In genomic region chr12:79781788-79782187, GRCm38 (mm10) we compare ENCODE assay signal across 21 mouse cellular contexts.
A peak's percentile ranks its signal among the peaks of the same experiment; 100 is the strongest.
DNase-seq lines count a peak whose midpoint lies in the region; ATAC-seq and TF ChIP-seq lines count a peak whose summit lies in the region.
"Had no signal": no experiment of that assay in that cellular context is flagged by ENCODE, and none has a peak within 500 bp of the region (broad histone marks: within the 10 kb centered on the region; RNA-seq: fewer than 3 reads in every experiment).

No protein-coding gene starts in this region.

- ATAC-seq in hindbrain, postnatal 0 days = no peak
- ATAC-seq in hindbrain, embryonic 16.5 days = no peak
- ATAC-seq in liver, embryonic 14.5 days (ENCODE audit: insufficient read depth) = no peak
- ATAC-seq: forebrain, embryonic 14.5 days had no signal

- 0 out of 2 replicates have a peak, but pooled peaks cover 3% of the 10 kb centered on the region for H3K9me3 ChIP-seq in hindbrain, postnatal 0 days (ENCODE audit: low read length)
- H3K9me3 ChIP-seq in hindbrain, embryonic 16.5 days (ENCODE audit: control insufficient read depth, low read length) = no peaks in the 10 kb centered on the region
- no peaks in the 10 kb centered on the region; the same call in 1 of the 2 replicates for H3K9me3 ChIP-seq in liver, embryonic 14.5 days (ENCODE audit: control insufficient read depth, low read length)
- peaks cover 17% of the 10 kb centered on the region for H3K9me3 ChIP-seq in E14TG2a.4 (ENCODE audit: low read length)
- H3K9me3 ChIP-seq: liver, embryonic 15.5 days had no signal

- no peak overlapping the region for H3K27ac ChIP-seq in hindbrain, postnatal 0 days
- H3K27ac ChIP-seq in hindbrain, embryonic 16.5 days (ENCODE audit: low read depth, low read length) = no peak overlapping the region
- H3K27ac ChIP-seq in liver, embryonic 14.5 days = no peak overlapping the region
- no peak overlapping the region for H3K27ac ChIP-seq in bone marrow, adult 2 months (ENCODE audit: control insufficient read depth, insufficient read depth, low read depth, low read length, poor library complexity)
- H3K27ac ChIP-seq: hindbrain, embryonic 12.5 days; limb, embryonic 10.5 days; liver, embryonic 15.5 days; neural tube, embryonic 12.5 days had no signal

- H3K36me3 ChIP-seq in hindbrain, postnatal 0 days (ENCODE audit: insufficient read depth, low read length) = no peaks in the 10 kb centered on the region
- H3K36me3 ChIP-seq in hindbrain, embryonic 16.5 days (ENCODE audit: control insufficient read depth, insufficient read depth, low read length) = no peaks in the 10 kb centered on the region
- H3K36me3 ChIP-seq in liver, embryonic 14.5 days (replicated peaks; ENCODE audit: control insufficient read depth, insufficient read depth, low read depth) = no peaks in the 10 kb centered on the region
- no peaks in the 10 kb centered on the region for H3K36me3 ChIP-seq in E14TG2a.4 (ENCODE audit: insufficient read depth, low read length)
- H3K36me3 ChIP-seq: embryonic facial prominence, embryonic 12.5 days; hindbrain, embryonic 12.5 days; liver, embryonic 15.5 days; neural tube, embryonic 12.5 days had no signal

- no peak for TF ChIP-seq POLR2A in bone marrow, adult 2 months (IDR thresholded peaks at IDR 0.05; ENCODE audit: borderline replicate concordance, control insufficient read depth, low read depth, low read length)

- no peaks in the 10 kb centered on the region for H3K4me1 ChIP-seq in hindbrain, postnatal 0 days (ENCODE audit: insufficient read depth, low read length)
- no peaks in the 10 kb centered on the region for H3K4me1 ChIP-seq in hindbrain, embryonic 16.5 days (ENCODE audit: control insufficient read depth, insufficient read depth, low read depth, low read length)
- no peaks in the 10 kb centered on the region for H3K4me1 ChIP-seq in liver, embryonic 14.5 days (replicated peaks; ENCODE audit: control insufficient read depth in 2 of 2, insufficient read depth in 2 of 2, low read length in 1 of 2)
- H3K4me1 ChIP-seq in E14TG2a.4 (replicated peaks; ENCODE audit: low read depth, low read length) = no peaks in the 10 kb centered on the region
- no peaks in the 10 kb centered on the region for H3K4me1 ChIP-seq in bone marrow, adult 2 months (ENCODE audit: control insufficient read depth, insufficient read depth, low read length)
- H3K4me1 ChIP-seq: liver, embryonic 15.5 days; neural tube, embryonic 12.5 days had no signal

- no peak for DNase-seq in hindbrain, postnatal 0 days (ENCODE audit: low spot score)
- no peak for DNase-seq in liver, embryonic 14.5 days (ENCODE audit: low read depth in 3 of 3, low spot score in 3 of 3)
- DNase-seq in liver = no peak
- no peak for DNase-seq in frontal cortex, postnatal 36 days (ENCODE audit: low spot score in 2 of 2)
- DNase-seq in cerebellum, postnatal 10 days = no peak
- DNase-seq: cerebellum, adult 9-10 months; gastrocnemius, postnatal 36 days; heart, postnatal 14 days; lung, postnatal 36 days; right cerebral cortex, adult 18-20 months; thymus, postnatal 25 days had no signal

- no peak for TF ChIP-seq EP300 in liver, embryonic 14.5 days (IDR thresholded peaks at IDR 0.05; ENCODE audit: low read depth)

- WGBS in hindbrain, postnatal 0 days = 84% methylated on average over 5 of the region's 5 CpGs
- whole genome bisulfite sequencing in hindbrain, embryonic 16.5 days = 87% methylated on average over 5 of the region's 5 CpGs
- 69% methylated on average over 5 of the region's 5 CpGs for WGBS in liver, embryonic 14.5 days (ENCODE audit: insufficient replicate concordance)
- 83% methylated on average over 5 of the region's 5 CpGs for WGBS in bone marrow, adult 2 months

- no peaks in the 10 kb centered on the region for H3K27me3 ChIP-seq in hindbrain, postnatal 0 days (ENCODE audit: insufficient read depth, low read length)
- no peaks in the 10 kb centered on the region for H3K27me3 ChIP-seq in hindbrain, embryonic 16.5 days (replicated peaks; ENCODE audit: control insufficient read depth, insufficient read depth, low read length)
- no peaks in the 10 kb centered on the region for H3K27me3 ChIP-seq in liver, embryonic 14.5 days (ENCODE audit: control insufficient read depth, insufficient read depth, low read length)
- H3K27me3 ChIP-seq in E14TG2a.4 (ENCODE audit: insufficient read depth, low read length) = no peaks in the 10 kb centered on the region
- H3K27me3 ChIP-seq: embryonic facial prominence, embryonic 12.5 days; hindbrain, embryonic 12.5 days; liver, embryonic 15.5 days; neural tube, embryonic 12.5 days had no signal

- TF ChIP-seq CTCF in hindbrain, postnatal 0 days (IDR thresholded peaks at IDR 0.05; ENCODE audit: low read depth) = peak; percentile 53
- TF ChIP-seq CTCF in liver, embryonic 14.5 days (IDR thresholded peaks at IDR 0.05; ENCODE audit: low read depth) = peak; percentile 59
- TF ChIP-seq CTCF in E14TG2a.4 (conservative IDR thresholded peaks at IDR 0.05; ENCODE audit: low read length) = peak; percentile 18; the same call in 1 of the 2 replicates
- 0 out of 2 replicates have a peak, but pooled peaks have one; percentile 20 for TF ChIP-seq CTCF in bone marrow, adult 2 months (IDR thresholded peaks at IDR 0.05; ENCODE audit: control insufficient read depth, insufficient read depth, low read length)

- H3K4me2 ChIP-seq in hindbrain, postnatal 0 days (ENCODE audit: low read depth, low read length) = no peak overlapping the region
- no peak overlapping the region for H3K4me2 ChIP-seq in hindbrain, embryonic 16.5 days (ENCODE audit: low read length)
- H3K4me2 ChIP-seq in liver, embryonic 14.5 days (ENCODE audit: low read depth) = no peak overlapping the region
- H3K4me2 ChIP-seq: embryonic facial prominence, embryonic 12.5 days; hindbrain, embryonic 12.5 days; liver, embryonic 15.5 days; neural tube, embryonic 12.5 days had no signal

- no peak overlapping the region for H3K9ac ChIP-seq in hindbrain, postnatal 0 days (replicated peaks; ENCODE audit: low read length)
- H3K9ac ChIP-seq in hindbrain, embryonic 16.5 days (ENCODE audit: low read depth, low read length) = no peak overlapping the region
- no peak overlapping the region for H3K9ac ChIP-seq in liver, embryonic 14.5 days (replicated peaks)
- H3K9ac ChIP-seq: embryonic facial prominence, embryonic 12.5 days; hindbrain, embryonic 12.5 days; liver, embryonic 15.5 days; neural tube, embryonic 12.5 days had no signal

- no peak overlapping the region for H3K4me3 ChIP-seq in hindbrain, postnatal 0 days (ENCODE audit: low read length)
- no peak overlapping the region for H3K4me3 ChIP-seq in hindbrain, embryonic 16.5 days (ENCODE audit: low read length)
- H3K4me3 ChIP-seq in liver, embryonic 14.5 days (ENCODE audit: insufficient read depth in 1 of 2, low read depth in 2 of 2, low read length in 2 of 2) = no peak overlapping the region
- H3K4me3 ChIP-seq in E14TG2a.4 (replicated peaks; ENCODE audit: low read length) = no peak overlapping the region
- no peak overlapping the region for H3K4me3 ChIP-seq in bone marrow, adult 2 months (replicated peaks; ENCODE audit: control insufficient read depth, low read depth, low read length)
- H3K4me3 ChIP-seq: embryonic facial prominence, embryonic 12.5 days; erythroblast, embryonic 14.5 days; hindbrain, embryonic 12.5 days; limb, embryonic 10.5 days; liver, embryonic 15.5 days; neural tube, embryonic 12.5 days had no signal
